Mouse (Mus musculus) c-Kit-negative CD71-positive TER-119-positive erythroid progenitor cells, embryonic 14.5 days (primary cell): ENCODE measurements around the gene Tmub1.
A peak's percentile ranks its signal among the peaks of the same experiment; 100 is the strongest.

ENCODE experiments used
- DNase-seq: peaks from one replicate; pipeline ENCODE4 v3.0.0-alpha.2; 2013; ENCODE audit warnings: low read depth, low spot score

Gene Tmub1

DNA sequence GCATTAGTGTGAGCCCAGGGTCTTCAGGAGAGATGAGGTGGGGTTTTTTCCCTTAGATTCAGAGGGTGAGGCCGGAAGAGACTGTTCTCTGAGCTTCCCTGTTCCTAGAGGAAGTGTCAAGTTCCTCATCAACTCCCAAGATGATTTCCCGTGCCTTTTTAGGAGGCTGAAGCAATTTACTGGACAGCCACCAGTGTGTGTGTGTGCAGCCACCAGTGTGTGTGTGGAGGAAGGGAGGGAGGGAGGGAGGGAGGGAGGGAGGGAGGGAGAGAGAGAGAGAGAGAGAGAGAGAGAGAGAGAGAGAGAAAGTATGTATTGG lies 6.3 kb upstream of the Tmub1 start:
- DNase-seq: no peak

DNA sequence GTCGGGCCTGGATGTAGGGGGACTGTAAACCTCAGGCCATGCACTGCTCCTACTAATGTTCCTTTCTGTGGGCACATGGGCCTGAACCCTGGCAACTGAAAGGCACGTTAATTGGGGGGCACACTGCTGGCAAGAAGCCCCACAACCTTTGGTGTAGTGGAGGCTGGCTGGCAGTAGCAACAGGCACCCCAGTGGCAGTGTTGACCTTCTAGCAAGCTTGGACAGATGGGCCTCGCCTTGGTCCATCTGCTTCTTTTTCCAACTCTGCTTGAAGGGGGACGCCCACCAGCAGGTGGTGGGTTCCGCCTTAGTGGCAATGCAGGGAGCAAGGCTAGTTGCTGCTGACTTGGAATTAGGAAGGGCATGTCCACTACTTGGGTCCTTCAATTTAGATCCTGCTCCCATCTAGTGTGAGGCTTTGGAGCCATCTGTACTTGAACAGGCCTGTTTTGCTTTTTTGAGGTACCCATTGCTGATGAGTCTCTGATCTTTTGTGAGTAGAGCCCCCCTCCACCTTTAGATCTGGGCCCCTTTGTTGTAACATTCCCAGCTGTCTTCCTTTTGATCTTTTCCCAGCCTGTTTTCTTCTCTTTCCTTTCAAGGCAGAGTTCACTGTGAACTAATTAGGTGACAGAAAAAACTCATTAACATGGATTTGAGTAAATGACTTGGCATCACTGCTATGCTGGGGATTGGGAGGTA lies 5.8 kb upstream of the Tmub1 start:
- DNase-seq: no peak

DNA sequence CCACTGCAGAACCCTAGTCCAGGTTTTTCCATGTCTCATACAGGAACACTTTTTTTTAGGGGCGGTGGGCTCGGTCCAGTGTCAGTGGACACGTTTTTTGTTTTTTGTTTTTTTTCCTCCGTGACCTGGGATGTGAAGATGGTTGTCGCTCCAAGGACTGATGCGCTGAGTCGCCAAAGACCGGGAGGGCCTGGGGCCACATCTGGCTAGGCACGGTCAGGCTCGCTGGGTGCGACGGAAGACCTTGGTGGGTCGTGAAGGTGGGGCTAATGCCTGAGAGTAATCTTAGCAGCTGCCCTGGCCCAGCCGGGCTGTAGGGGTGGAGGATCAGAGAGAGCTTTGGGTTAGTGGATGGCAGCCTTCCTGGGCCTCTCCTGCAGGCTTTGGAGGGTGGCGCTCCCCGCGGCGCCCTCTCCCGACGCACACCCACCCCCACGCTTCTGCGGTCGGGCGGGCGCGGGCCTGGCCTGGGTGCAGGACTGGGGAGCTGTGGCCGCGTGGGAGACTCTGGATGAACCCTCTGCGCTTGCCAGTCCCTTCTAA lies 5.1 kb upstream of the Tmub1 start:
- no peak for DNase-seq

DNA sequence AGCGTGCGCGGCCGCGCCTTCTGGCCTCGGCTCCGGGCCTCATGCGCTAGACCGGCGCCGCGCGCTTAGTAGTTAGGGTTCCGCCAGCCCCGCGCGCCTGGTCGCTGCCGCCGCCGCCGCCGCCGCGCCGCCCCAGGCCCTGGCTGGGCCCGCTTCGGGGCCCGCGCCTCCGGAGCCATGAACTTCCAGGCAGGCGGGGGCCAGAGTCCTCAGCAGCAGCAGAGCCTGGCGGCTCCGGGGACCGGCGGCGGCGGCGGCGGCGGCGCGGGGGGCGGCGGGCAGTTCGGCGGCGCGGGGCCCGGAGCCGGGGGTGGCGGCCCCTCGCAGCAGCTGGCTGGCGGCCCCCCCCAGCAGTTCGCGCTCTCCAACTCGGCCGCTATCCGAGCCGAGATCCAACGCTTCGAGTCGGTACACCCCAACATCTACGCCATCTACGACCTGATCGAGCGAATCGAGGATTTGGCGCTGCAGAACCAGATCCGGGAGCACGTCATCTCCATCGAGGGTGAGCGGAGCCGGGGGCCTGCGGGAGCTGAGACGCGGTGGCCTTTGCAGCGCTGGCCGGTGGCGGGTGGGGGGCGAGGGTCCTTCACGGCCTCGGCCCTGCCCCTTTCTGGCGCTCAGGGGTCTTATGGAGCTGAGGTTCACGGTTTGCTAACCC lies 4.5 kb upstream of the Tmub1 start, which contains the start of gene Agap3:
Agap3 (plus strand) TSS at position 148 of the 661 bp plus-strand sequence.
- DNase-seq: peak; percentile 58

DNA sequence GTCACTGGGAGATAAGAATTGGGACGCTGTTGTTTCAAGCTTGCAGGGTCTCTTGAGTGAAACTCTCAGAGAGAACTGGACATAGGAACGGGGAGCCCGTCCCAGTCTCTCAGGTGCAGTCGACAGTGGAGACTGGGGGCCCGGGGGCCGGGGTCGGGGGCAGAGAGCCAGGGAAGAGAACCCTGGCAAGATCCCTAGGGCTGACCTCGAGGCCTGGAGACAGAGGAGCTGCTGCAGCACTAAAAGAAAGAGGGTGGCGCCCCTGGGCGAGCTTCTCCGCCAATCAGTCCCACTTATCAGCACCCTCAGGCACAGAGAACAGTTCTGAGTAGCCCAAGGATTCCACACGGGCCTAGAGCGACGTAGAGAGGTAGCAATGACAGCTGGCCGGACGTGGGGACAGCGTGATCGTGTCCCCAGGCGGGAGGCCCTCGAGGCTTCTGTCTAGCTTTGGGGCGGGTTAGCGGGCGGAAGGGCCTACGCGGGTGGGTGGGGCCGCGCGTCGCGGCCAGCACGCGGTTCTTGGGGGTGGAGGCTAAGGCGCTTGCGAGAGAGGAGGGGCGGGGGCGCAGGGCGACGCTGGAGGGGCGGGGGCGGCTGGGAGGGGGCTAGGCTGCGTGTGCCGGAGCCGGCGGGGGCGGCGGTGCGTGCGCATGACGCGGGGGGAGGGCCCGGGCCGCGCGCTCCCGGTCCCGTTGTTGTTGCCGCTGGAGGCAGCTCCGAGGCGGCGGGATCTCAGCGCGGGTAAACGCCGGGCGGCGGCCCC lies 3.8 kb upstream of the Tmub1 start:
- peak; percentile 58 for DNase-seq

DNA sequence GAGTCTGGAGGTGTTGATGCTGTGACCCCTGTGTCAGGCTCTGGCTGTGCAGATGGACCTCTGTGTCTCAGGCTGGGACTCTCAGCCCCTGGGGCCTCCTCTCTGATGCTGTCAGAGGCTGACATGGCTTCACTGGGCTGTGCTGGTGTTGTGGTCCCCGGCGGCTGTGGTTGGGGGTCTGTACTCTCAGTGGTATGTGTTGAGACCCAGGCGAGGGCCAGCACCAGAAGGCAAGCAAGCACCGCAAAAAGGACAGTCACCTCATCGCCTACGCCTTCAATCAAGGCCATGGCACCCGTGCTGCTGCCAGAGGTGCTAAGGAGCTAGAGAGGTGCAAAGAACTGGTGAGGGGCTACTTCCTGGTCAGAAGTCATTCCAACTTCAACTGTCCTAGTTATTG lies 1.0 kb downstream of the Tmub1 start:
- no peak for DNase-seq

DNA sequence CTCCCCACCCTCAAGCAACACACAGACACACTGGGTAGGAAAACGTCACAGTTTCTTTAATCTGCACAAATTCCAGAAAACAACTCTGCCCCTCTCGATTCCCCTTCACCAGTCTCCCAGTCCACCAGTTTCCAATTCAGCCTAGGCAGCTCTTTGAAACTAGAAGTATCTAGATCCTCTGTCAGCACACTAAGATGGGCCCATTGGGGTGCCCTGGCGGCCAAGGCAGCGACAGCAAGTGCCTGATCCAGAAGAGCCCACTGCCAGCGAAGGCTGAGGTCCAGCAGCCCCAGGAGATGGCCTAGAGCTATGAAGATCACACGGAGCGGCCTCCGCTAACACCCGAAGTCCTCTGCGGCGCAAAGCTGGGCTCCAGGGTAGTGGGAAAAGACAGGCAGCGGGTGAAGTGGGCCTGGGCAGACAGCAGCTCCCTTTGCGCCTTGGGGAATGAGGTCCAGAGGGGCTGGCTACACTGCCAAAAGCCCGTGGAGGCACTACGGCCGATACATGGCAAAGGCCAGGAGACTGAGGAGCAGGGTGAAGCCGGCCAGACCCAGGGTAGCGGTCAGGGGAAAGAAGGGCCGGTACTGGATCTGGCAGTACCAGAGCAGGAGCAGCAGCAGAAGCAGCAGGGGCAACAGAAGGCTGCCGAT lies 2.1 kb downstream of the Tmub1 start:
- no peak for DNase-seq

DNA sequence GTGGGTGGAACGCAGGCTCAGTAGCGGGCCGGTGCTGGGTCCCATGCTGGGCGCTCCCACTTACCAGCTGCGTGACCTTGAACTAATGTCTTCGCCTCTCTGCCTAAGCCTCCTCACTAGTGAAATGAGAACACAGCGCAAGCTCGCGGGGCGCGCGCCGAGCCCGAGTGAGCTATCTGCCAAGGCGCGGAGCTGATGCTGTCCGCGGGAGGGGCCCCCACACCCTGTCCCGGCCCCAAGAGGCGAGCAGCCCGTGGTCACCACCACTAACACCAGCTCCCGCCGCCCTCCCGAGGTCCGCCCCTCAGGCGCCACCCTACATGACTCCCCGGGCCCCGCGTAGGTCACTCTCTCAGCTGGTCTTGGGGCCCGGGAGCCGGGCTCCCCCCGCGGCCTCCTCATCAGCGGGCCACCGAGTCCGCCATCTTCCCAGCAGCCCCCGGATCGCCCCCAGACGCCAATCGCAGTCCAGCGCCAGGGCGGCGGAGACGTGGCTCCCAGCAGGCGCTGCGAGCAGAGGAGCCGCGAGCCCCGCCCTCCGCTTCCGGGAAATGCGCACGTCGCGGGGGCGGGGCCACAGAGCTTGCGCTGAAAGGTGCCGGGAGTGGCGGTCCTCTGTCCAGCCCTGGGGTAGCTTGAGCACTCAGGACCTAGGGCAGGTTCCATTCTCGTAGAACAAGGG lies 2.8 kb downstream of the Tmub1 start, which contains the start of gene Fastk:
Fastk (minus strand) TSS at position 542 of the 682 bp plus-strand sequence.
- peak; percentile 87 for DNase-seq

DNA sequence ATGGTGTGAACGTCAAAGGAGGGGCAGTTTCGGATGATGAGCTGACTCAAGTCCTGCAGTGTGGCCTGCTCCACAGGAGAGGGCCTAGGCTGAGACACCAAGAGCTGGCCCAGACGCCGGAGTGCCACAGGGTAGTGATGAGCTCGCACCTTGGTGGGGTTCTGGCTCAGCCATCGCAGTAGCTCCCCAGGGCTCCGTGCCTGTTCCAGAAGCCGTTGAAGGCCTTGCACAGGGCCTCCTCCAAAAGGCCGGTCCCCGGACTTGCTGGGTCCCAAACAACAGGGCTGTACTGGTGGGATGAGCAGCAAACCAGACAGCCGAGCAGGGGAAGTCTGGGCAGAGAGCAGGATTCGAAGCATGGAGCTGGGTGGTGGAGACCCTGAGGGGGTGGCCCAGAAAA lies 3.7 kb downstream of the Tmub1 start:
- no peak for DNase-seq

DNA sequence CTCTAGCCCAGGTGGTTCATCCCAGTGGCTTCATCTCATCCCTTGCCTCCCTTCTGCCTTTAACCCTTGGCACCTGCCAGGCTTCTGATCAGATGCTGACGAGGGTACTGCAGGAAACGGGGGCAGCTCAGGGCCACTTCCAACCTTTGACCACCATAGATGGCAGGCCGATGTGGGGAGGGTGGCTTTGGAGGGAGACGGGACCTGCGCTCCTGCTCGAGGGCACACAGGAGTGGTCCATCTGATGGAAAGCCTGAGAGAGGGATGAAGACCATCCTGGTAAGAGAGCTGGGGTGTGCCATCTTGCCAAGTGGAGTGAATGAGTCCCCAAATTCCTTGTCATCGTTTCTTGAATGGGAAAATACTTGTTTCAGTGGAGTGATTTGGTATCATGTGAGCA lies 4.5 kb downstream of the Tmub1 start:
- DNase-seq: no peak

DNA sequence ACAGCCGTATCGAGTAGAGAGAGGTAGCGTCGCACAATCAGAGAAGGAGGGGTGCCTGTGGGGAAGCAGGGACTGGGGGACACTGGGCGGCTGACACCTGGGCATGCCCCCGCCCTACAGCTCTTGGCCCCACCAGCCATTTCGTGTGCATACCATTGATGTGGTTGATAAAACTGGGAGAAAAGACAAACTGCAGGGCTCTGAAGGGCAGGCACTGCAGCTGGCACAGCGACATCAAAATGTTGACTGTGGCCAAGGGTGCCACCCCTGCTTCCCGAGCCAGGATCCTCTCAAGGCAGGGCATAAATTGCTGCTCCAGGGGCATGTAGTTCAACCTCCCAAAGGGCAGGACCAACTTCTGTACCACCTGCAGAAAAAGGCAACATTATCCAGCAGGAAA lies 5.6 kb downstream of the Tmub1 start:
- DNase-seq: no peak

DNA sequence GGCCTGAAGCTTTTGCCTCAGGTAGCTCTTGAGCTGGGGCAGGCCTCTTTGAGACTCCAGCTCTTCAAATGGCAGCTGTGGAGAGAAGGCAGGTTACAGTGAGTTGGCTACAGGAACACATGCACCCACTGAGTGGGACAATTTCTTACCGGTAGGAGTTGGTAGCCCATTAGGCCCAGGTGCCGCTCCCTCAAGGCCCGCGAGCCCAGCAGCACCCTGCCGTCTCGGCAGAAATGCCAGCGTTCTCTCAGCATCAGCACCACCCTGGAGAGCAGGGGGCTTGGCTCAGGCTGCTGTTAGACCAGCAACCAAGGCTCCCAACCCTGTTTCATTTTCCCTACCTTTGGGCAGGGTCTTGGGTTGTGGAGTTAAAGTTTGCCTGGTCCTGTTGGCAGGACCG lies 6.5 kb downstream of the Tmub1 start:
- no peak for DNase-seq

DNA sequence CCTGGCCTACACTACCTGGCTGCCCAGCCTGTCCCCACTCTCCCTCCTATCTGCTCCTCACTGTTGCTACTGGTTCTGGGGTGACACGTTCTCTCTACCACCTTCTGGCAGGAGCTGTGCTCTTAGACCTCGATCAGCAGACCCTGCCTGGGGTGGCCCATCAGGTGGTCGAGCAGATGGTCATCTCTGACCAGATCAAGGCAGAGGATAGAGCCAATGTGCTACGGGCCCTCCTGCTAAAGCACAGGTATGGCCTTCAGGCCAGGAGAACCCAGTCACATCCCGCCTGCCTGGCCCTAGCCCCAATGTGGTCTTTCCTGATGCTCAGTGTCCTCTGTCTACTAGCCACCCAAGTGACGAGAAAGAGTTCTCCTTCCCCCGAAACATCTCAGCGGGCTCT lies 13.7 kb downstream of the Tmub1 start:
- DNase-seq: no peak

DNA sequence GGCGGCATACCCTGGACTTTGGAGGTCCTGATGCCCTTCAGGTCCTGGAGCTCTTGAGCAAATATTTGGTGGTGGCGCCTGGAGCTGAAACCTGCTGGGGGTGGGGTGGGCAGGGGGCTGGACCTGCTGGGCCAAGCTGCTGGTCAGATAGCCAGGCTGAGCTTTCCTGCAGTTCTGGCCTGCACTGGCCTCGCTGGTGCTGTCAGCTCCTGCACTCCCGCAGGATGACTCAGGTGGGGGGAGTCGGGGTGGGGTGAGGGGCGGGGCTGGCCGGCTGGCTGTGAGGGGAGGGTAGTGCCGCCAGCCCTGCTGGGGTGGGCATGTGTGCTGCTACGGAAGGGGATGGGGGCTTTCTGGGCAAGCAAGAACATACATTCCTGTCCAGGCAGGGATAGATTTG lies 19.1 kb downstream of the Tmub1 start:
- DNase-seq: no peak

DNA sequence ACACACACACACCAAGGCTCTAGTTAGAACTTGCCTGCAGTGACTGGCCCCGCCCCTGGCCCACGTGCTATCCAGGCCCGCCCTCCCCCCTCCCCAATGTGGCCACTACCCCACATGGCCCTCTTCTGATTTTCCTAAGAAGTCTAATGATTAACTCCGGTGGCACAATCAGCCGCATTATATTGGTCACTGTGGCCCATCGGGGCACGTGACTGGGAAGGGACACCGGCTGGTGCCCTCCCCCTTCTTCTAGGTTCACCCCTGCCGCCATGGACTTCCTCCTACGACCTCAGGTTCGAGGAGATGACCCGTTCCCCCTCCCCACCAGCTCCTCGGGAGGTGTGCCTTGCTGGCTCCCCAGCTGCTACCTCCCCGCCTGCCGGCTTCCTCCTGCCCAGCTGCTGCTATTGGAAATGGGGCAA lies 19.7 kb downstream of the Tmub1 start:
- DNase-seq: no peak

DNA sequence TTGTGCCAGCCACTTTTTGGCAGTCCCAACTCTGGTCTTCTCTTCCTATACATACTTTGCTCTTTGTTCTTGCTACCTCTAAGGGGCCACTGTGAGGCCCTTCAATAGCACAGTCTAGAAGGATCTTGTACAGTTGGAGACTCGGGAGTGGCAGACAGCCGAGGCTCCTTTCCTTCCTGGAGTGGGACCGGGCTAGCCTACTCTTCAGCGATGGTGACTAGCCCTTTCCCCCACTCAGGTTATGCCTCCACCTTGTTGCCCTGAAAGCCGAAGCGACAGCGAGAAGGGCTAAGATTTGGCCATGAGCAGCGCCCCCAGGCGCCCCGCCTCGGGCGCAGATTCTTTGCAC lies 20.4 kb downstream of the Tmub1 start:
- no peak for DNase-seq

DNA sequence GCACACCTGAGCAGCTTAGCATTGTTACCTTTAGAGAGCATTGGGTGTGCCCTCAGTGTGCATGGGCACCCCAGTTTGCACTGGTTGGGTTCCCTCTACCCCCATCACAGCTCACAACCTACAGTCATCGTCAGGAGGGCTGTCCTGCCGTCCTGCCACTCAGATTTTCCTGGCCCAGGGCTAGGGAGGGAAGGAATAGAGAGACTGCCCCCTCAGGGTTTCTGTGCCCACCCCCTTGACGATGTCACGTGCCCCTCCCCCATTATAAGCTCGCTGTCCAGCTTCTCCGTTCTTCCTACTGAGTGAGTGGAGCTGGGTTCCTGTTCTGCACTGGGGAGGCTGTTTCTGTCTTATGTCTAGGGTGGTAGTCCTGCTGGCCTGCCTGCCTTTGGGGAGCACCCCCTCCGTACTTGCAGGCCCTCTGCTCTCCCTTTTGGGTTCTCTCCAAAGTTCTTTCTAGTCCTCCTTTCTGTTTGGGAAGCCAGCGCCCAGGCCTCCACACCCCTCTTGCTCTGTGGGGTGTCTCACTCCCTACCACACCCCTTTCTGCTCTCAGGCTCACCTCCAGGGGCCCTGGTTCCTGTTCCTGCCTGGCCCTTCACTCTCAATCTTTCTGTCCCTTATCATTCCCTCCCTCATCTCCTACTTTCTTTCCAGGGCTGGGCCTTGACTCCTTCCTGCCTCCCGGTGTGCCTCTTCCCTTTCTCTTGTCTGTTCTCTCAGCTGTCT lies 20.9 kb downstream of the Tmub1 start:
- DNase-seq: no peak

DNA sequence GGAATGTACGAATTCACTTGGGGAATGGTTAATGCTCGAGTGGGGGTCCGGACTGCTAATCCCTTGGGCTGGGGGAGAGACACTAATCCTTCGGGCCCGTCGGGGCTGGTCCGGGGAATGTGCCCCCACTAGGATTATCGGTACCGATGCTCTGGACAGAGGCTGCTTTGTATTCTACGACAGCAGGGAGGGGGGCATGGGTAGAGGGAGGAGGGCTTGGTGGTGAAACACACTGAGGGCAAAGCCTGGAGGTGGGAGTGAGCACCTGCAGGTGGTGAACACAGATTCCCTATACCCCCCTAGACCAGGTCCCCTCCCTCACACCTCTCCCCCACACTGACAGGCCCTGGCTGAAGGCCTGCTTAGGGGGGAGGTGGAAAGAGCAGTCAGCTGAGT lies 21.6 kb downstream of the Tmub1 start:
- DNase-seq: no peak

DNA sequence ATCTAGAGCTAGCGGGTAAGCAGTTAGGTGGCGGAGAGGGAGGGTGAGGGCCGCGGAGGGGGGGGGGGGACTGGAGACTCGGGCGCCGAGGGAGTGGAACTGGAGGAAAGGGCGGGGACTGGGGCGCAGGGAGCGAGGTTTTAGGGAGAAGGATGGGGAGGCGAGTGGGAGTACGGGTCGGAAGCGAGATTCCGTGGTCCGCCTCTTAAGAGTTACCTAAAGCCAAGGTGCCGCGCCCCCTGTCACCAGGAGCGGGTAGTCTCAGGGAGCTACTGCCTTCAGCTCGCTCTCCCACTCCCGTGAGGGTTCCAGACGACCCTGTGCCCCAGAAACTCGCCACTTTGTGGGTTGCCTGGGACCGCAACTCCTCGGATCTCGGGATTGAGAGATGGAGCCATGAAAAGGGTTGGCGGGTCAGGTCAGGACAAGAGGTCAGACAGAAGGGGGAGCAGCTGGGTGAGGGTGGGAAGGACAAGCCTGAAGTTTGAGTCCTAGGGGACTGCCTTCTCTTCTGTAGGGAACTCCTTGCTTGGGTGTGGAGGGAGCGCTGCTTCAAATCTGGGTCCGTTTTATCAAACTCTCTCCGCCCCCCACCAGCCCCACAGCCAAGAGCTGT lies 22.1 kb downstream of the Tmub1 start:
- no peak for DNase-seq

DNA sequence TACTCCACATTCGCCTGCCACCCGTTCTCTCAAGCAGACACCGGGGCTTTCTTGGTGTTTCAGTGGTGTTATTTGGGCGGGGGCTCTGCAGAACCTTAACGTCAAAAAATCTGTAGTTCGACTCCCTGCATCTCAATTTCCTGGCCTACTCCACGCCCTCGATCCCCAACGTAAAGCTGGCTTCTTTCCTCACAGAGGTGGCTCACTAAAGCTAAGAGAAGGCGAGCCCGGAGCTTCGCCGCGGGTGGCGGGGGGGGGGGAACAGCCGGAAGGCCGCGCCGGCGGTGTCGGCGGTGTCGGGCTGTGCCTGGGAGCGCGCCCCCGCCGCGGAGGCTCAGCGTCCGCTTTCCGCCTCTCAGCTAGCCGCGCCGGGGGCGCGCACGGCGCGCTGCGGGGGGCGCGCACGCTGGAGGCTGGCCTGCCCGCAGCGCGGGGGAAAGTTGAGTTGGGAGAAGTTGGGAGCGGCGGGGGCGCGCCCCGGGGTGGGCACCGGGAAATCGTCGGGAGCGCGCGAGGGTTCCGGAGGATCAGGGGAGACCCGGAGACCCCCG lies 22.7 kb downstream of the Tmub1 start:
- DNase-seq: peak; percentile 71
